Mouse (Mus musculus): ENCODE data around the gene Tomm40. TPM values are rescaled to one million over a fixed set of nuclear protein-coding genes. Genes with fewer than 3 reads are reported as not detected.
"Not testable (repeated sequence)": the region's sequence is repeated elsewhere in the genome, so short reads cannot be mapped to it uniquely, and the experiment has no call there.

Tomm40 gene
- polyA plus RNA-seq, 1 experiment from 2014 or later = 86.3 TPM

- Histone ChIP-seq H3K27ac (ENCODE audit: low read depth, low read length) (no peak overlapping the region), H3K9ac (ENCODE audit: low read length) (no peak overlapping the region), H3K27me3 (replicated peaks; ENCODE audit: control insufficient read depth, insufficient read depth, low read length) (no peaks in the 10 kb centered on the region), H3K36me3 (ENCODE audit: control insufficient read depth, insufficient read depth, low read length) (no peaks in the 10 kb centered on the region), H3K4me1 (ENCODE audit: control insufficient read depth, insufficient read depth, low read length) (no peaks in the 10 kb centered on the region), H3K9me3 (replicated peaks; ENCODE audit: control insufficient read depth, low read length) (no peaks in the 10 kb centered on the region), H3K4me3 (ENCODE audit: low read depth, low read length) (no peak overlapping the region), H3K4me2 (ENCODE audit: low read length) (no peak overlapping the region)
- ATAC-seq = no peak
- DNase-seq (ENCODE audit: low spot score) = no peak
- WGBS = 89% methylated on average over 10 of the region's 10 CpGs
These were observed 27.1 kb downstream of the Tomm40 start for GRCm38 (mm10) chr7:19688101-19688500.

- not testable (repeated sequence) for ATAC-seq; H3K27me3 ChIP-seq (replicated peaks; ENCODE audit: control insufficient read depth, insufficient read depth, low read length); H3K9ac ChIP-seq (ENCODE audit: low read length); H3K27ac ChIP-seq (ENCODE audit: low read depth, low read length); H3K9me3 ChIP-seq (replicated peaks; ENCODE audit: control insufficient read depth, low read length); H3K4me2 ChIP-seq (ENCODE audit: low read length); H3K4me3 ChIP-seq (ENCODE audit: low read depth, low read length); H3K36me3 ChIP-seq (ENCODE audit: control insufficient read depth, insufficient read depth, low read length); H3K4me1 ChIP-seq (ENCODE audit: control insufficient read depth, insufficient read depth, low read length); DNase-seq (ENCODE audit: low spot score)
- 76% methylated on average over 8 of the region's 8 CpGs for WGBS
These were observed 28.2 kb downstream of the Tomm40 start for GRCm38 (mm10) chr7:19686927-19687583.

- Histone ChIP-seq H3K36me3 (ENCODE audit: control insufficient read depth, insufficient read depth, low read length) (no peaks in the 10 kb centered on the region), H3K9me3 (replicated peaks; ENCODE audit: control insufficient read depth, low read length) (no peaks in the 10 kb centered on the region), H3K27ac (ENCODE audit: low read depth, low read length) (no peak overlapping the region), H3K9ac (ENCODE audit: low read length) (no peak overlapping the region), H3K4me1 (ENCODE audit: control insufficient read depth, insufficient read depth, low read length) (no peaks in the 10 kb centered on the region), H3K4me3 (ENCODE audit: low read depth, low read length) (no peak overlapping the region), H3K27me3 (replicated peaks; ENCODE audit: control insufficient read depth, insufficient read depth, low read length) (no peaks in the 10 kb centered on the region), H3K4me2 (ENCODE audit: low read length) (no peak overlapping the region)
- WGBS = 93% methylated on average over 6 of the region's 6 CpGs
- DNase-seq (ENCODE audit: low spot score) (no peak), ATAC-seq (no peak)
These were observed 28.7 kb downstream of the Tomm40 start for GRCm38 (mm10) chr7:19686521-19686920.

GRCm38 (mm10) chr7:19685374-19685773, 29.9 kb downstream of the Tomm40 start:
- H3K9ac ChIP-seq (ENCODE audit: low read length) = no peak overlapping the region
- no peak overlapping the region for H3K27ac ChIP-seq (ENCODE audit: low read depth, low read length)
- ATAC-seq = no peak
- 73% methylated on average over 4 of the region's 4 CpGs for WGBS
- no peaks in the 10 kb centered on the region for H3K36me3 ChIP-seq (ENCODE audit: control insufficient read depth, insufficient read depth, low read length)
- no peaks in the 10 kb centered on the region for H3K9me3 ChIP-seq (replicated peaks; ENCODE audit: control insufficient read depth, low read length)
- no peaks in the 10 kb centered on the region for H3K27me3 ChIP-seq (replicated peaks; ENCODE audit: control insufficient read depth, insufficient read depth, low read length)
- H3K4me3 ChIP-seq (ENCODE audit: low read depth, low read length) = no peak overlapping the region
- no peaks in the 10 kb centered on the region for H3K4me1 ChIP-seq (ENCODE audit: control insufficient read depth, insufficient read depth, low read length)
- no peak overlapping the region for H3K4me2 ChIP-seq (ENCODE audit: low read length)
- no peak for DNase-seq (ENCODE audit: low spot score)

- H3K9me3 ChIP-seq (replicated peaks; ENCODE audit: control insufficient read depth, low read length) = no peaks in the 10 kb centered on the region
- H3K4me3 ChIP-seq (ENCODE audit: low read depth, low read length) = no peak overlapping the region
- no peak for ATAC-seq
- no peak overlapping the region for H3K4me2 ChIP-seq (ENCODE audit: low read length)
- H3K27me3 ChIP-seq (replicated peaks; ENCODE audit: control insufficient read depth, insufficient read depth, low read length) = no peaks in the 10 kb centered on the region
- no peak overlapping the region for H3K27ac ChIP-seq (ENCODE audit: low read depth, low read length)
- 92% methylated on average over 6 of the region's 6 CpGs for WGBS
- no peak overlapping the region for H3K9ac ChIP-seq (ENCODE audit: low read length)
- DNase-seq (ENCODE audit: low spot score) = no peak
- H3K36me3 ChIP-seq (ENCODE audit: control insufficient read depth, insufficient read depth, low read length) = no peaks in the 10 kb centered on the region
- H3K4me1 ChIP-seq (ENCODE audit: control insufficient read depth, insufficient read depth, low read length) = no peaks in the 10 kb centered on the region
These were observed 31.5 kb downstream of the Tomm40 start for GRCm38 (mm10) chr7:19683771-19684201.

- no peaks in the 10 kb centered on the region for H3K4me1 ChIP-seq (ENCODE audit: control insufficient read depth, insufficient read depth, low read length)
- no peak overlapping the region for H3K9ac ChIP-seq (ENCODE audit: low read length)
- 78% methylated on average over 3 of the region's 3 CpGs for WGBS
- DNase-seq (ENCODE audit: low spot score) (no peak), ATAC-seq (no peak)
- H3K36me3 ChIP-seq (ENCODE audit: control insufficient read depth, insufficient read depth, low read length) = no peaks in the 10 kb centered on the region
- H3K4me3 ChIP-seq (ENCODE audit: low read depth, low read length) = no peak overlapping the region
- H3K9me3 ChIP-seq (replicated peaks; ENCODE audit: control insufficient read depth, low read length) = no peaks in the 10 kb centered on the region
- H3K27me3 ChIP-seq (replicated peaks; ENCODE audit: control insufficient read depth, insufficient read depth, low read length) = no peaks in the 10 kb centered on the region
- H3K4me2 ChIP-seq (ENCODE audit: low read length) = no peak overlapping the region
- no peak overlapping the region for H3K27ac ChIP-seq (ENCODE audit: low read depth, low read length)
These were observed 32.3 kb downstream of the Tomm40 start for GRCm38 (mm10) chr7:19682979-19683378.

GRCm38 (mm10) chr7:19681202-19681694, 34.0 kb downstream of the Tomm40 start, which contains the start of the genes Gm44805 and Apoc4:
Gm44805 (minus strand) TSS chr7:19681423.
Apoc4 (minus strand) TSS chr7:19681479.
- no peak within 1 kb of the TSS for H3K9ac ChIP-seq (ENCODE audit: low read length)
- 67% methylated on average over 8 of the region's 8 CpGs for WGBS

GRCm38 (mm10) chr7:19680702-19681101, 34.5 kb downstream of the Tomm40 start:
- no peaks in the 10 kb centered on the region for H3K9me3 ChIP-seq (replicated peaks; ENCODE audit: control insufficient read depth, low read length)
- H3K4me1 ChIP-seq (ENCODE audit: control insufficient read depth, insufficient read depth, low read length) = no peaks in the 10 kb centered on the region
- H3K4me2 ChIP-seq (ENCODE audit: low read length) = no peak overlapping the region
- H3K9ac ChIP-seq (ENCODE audit: low read length) = no peak overlapping the region
- no peaks in the 10 kb centered on the region for H3K27me3 ChIP-seq (replicated peaks; ENCODE audit: control insufficient read depth, insufficient read depth, low read length)
- H3K36me3 ChIP-seq (ENCODE audit: control insufficient read depth, insufficient read depth, low read length) = no peaks in the 10 kb centered on the region
- DNase-seq (ENCODE audit: low spot score) (no peak), ATAC-seq (no peak)
- 88% methylated on average over 2 of the region's 2 CpGs for WGBS
- no peak overlapping the region for H3K4me3 ChIP-seq (ENCODE audit: low read depth, low read length)
- no peak overlapping the region for H3K27ac ChIP-seq (ENCODE audit: low read depth, low read length)

More at GRCm38 (mm10) chr7:19681202-19681694, 34.0 kb downstream of the Tomm40 start, which contains the start of the genes Gm44805 and Apoc4:
- DNase-seq (ENCODE audit: low spot score) = no peak
- Histone ChIP-seq H3K36me3 (ENCODE audit: control insufficient read depth, insufficient read depth, low read length) (no peaks in the 10 kb centered on the region), H3K4me2 (ENCODE audit: low read length) (no peak within 1 kb of the TSS), H3K4me1 (ENCODE audit: control insufficient read depth, insufficient read depth, low read length) (no peaks in the 10 kb centered on the region), H3K27me3 (replicated peaks; ENCODE audit: control insufficient read depth, insufficient read depth, low read length) (no peaks in the 10 kb centered on the region), H3K4me3 (ENCODE audit: low read depth, low read length) (no peak within 1 kb of the TSS), H3K9me3 (replicated peaks; ENCODE audit: control insufficient read depth, low read length) (no peaks in the 10 kb centered on the region), H3K27ac (ENCODE audit: low read depth, low read length) (no peak within 1 kb of the TSS)
- ATAC-seq = no peak

- WGBS = 90% methylated on average over 3 of the region's 3 CpGs
These were observed 36.3 kb downstream of the Tomm40 start for GRCm38 (mm10) chr7:19678901-19679300.

More at GRCm38 (mm10) chr7:19678901-19679300, 36.3 kb downstream of the Tomm40 start:
- H3K9me3 ChIP-seq (replicated peaks; ENCODE audit: control insufficient read depth, low read length) = no peaks in the 10 kb centered on the region
- H3K4me3 ChIP-seq (ENCODE audit: low read depth, low read length) = no peak overlapping the region
- no peak for DNase-seq (ENCODE audit: low spot score)
- no peak overlapping the region for H3K9ac ChIP-seq (ENCODE audit: low read length)
- H3K27me3 ChIP-seq (replicated peaks; ENCODE audit: control insufficient read depth, insufficient read depth, low read length) = no peaks in the 10 kb centered on the region
- no peaks in the 10 kb centered on the region for H3K4me1 ChIP-seq (ENCODE audit: control insufficient read depth, insufficient read depth, low read length)
- no peaks in the 10 kb centered on the region for H3K36me3 ChIP-seq (ENCODE audit: control insufficient read depth, insufficient read depth, low read length)
- no peak overlapping the region for H3K27ac ChIP-seq (ENCODE audit: low read depth, low read length)
- no peak overlapping the region for H3K4me2 ChIP-seq (ENCODE audit: low read length)
- ATAC-seq = no peak

Measured in forebrain, embryonic 14.5 days (tissue).